Mouse (Mus musculus) spleen, embryonic (tissue): ENCODE measurements at regions not wholly inside any gene's neighbourhood (a gene's known extent, or its start where the extent isn't known, plus 50 kb on each side); places are given as distances from the start of the nearest gene placed in this dataset.

Source experiments
- CTCF ChIA-PET: fragments of 350-600 bp; sonication (Branson Sonifier 250); formaldehyde crosslinking; loops from one replicate; lab custom pipeline; 2022; lab: Charles Lee

- CTCF ChIA-PET: no interaction called here
Measured at GRCm38 (mm10) chr9:43977773-43978172, 65.4 kb upstream of the Thy1 start.

GRCm38 (mm10) chr9:43981376-43981775 lies 61.8 kb upstream of the Thy1 start:
- CTCF ChIA-PET: interaction anchor here (0.6 to 0.7 kb wide), 2 partner anchors 22 to 1851 kb away, joined by 3 read pairs; no protein-coding TSS in a partner anchor

- CTCF ChIA-PET: no interaction called here
Measured at GRCm38 (mm10) chr9:43982359-43982889, 60.8 kb upstream of the Thy1 start.

GRCm38 (mm10) chr9:43983220-43983619 lies 60.0 kb upstream of the Thy1 start:
- CTCF ChIA-PET: no interaction called here

GRCm38 (mm10) chr9:43984181-43985062 lies 58.8 kb upstream of the Thy1 start:
- CTCF ChIA-PET: interaction anchor here (0.5 to 0.6 kb wide), 5 partner anchors 68 to 1459 kb away, joined by 3 to 27 read pairs (median 3); no protein-coding TSS in a partner anchor

GRCm38 (mm10) chr9:43987957-43988356 lies 55.2 kb upstream of the Thy1 start:
- CTCF ChIA-PET: no interaction called here

- CTCF ChIA-PET: no interaction called here
Measured at GRCm38 (mm10) chr9:43988981-43989860, 54.0 kb upstream of the Thy1 start.

GRCm38 (mm10) chr9:43990124-43990523 lies 53.1 kb upstream of the Thy1 start:
- CTCF ChIA-PET: no interaction called here

- CTCF ChIA-PET: no interaction called here
Measured at GRCm38 (mm10) chr9:43993221-43993976, 49.8 kb upstream of the Thy1 start.
